18 mouse cellular contexts compared by ENCODE assay signal in the genomic region with DNA sequence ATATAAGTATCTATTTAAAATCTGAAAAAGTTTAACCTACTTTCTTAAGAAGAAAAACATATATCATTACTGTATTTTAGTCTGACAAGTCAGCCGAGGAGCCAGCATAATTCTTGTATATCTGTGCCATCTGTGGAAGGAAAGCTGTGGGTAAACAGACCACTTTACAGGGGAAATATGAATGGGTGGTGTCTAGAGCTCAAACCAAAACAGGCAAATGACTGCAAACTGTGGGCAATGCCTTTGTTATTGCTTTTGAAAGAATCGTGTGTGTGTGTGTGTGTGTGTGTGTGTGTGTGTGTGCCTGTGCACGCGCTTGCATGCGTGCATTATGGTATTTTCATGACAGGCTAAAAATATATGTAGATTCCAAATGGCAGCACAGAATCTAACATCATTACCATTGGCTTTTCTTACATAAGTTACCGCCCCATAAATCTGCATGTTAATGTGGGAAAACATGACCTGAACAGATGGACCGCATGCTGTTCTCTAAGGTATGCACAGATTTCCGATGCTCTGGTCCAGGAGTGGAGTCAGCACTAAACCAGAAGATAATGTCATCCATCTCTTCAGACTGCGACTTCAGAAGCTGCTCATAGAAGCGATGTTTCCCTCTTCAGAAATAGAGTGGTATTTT. TPM values are rescaled to one million over a fixed set of nuclear protein-coding genes. Genes with fewer than 3 reads are reported as not detected.
DNase-seq lines count a peak whose midpoint lies in the region; ATAC-seq lines count a peak whose summit lies in the region.
"Had no signal": no experiment of that assay in that cellular context is flagged by ENCODE, and none has a peak within 500 bp of the region (broad histone marks: within the 10 kb centered on the region; RNA-seq: fewer than 3 reads in every experiment).

No protein-coding gene starts in this region.

- no peak overlapping the region for H3K27ac ChIP-seq in forebrain, embryonic 15.5 days (replicated peaks)
- H3K27ac ChIP-seq in forebrain, embryonic 11.5 days (ENCODE audit: low read depth, low read length), result no peak overlapping the region
- no peak overlapping the region for H3K27ac ChIP-seq in midbrain, embryonic 11.5 days (ENCODE audit: low read depth, low read length)
- H3K27ac ChIP-seq in midbrain, embryonic 16.5 days (ENCODE audit: low read length), result no peak overlapping the region
- H3K27ac ChIP-seq: embryonic facial prominence, embryonic 12.5 days; heart, embryonic 15.5 days; hindbrain, embryonic 12.5 days had no signal

- peak; percentile 89 for ATAC-seq in forebrain, embryonic 15.5 days (replicated peaks)
- no peak for ATAC-seq in forebrain, embryonic 11.5 days (replicated peaks; ENCODE audit: low FRiP score)
- no peak for ATAC-seq in midbrain, embryonic 11.5 days (ENCODE audit: low FRiP score)
- no peak for ATAC-seq in midbrain, embryonic 16.5 days
- ATAC-seq: intestine, postnatal 0 days; liver, postnatal 0 days had no signal

- peaks cover 3% of the 10 kb centered on the region; the same call in 1 of the 2 replicates for H3K27me3 ChIP-seq in forebrain, embryonic 15.5 days
- no peaks in the 10 kb centered on the region for H3K27me3 ChIP-seq in forebrain, embryonic 11.5 days (ENCODE audit: control insufficient read depth, insufficient read depth, low read length)
- no peaks in the 10 kb centered on the region for H3K27me3 ChIP-seq in midbrain, embryonic 11.5 days (ENCODE audit: control insufficient read depth, insufficient read depth, low read length)
- no peaks in the 10 kb centered on the region for H3K27me3 ChIP-seq in midbrain, embryonic 16.5 days (ENCODE audit: control insufficient read depth, insufficient read depth, low read depth, low read length)
- H3K27me3 ChIP-seq: embryonic facial prominence, embryonic 12.5 days; heart, embryonic 15.5 days; hindbrain, embryonic 12.5 days had no signal

- no peak overlapping the region for H3K4me3 ChIP-seq in forebrain, embryonic 15.5 days
- no peak overlapping the region for H3K4me3 ChIP-seq in forebrain, embryonic 11.5 days (ENCODE audit: low read depth, low read length)
- no peak overlapping the region for H3K4me3 ChIP-seq in midbrain, embryonic 11.5 days (ENCODE audit: low read depth, low read length)
- no peak overlapping the region for H3K4me3 ChIP-seq in midbrain, embryonic 16.5 days (ENCODE audit: low read depth, low read length)
- H3K4me3 ChIP-seq: embryonic facial prominence, embryonic 12.5 days; heart, embryonic 15.5 days; hindbrain, embryonic 12.5 days; myocyte had no signal

- no peaks in the 10 kb centered on the region for H3K9me3 ChIP-seq in forebrain, embryonic 15.5 days
- H3K9me3 ChIP-seq in forebrain, embryonic 11.5 days (ENCODE audit: control insufficient read depth, low read length), result no peaks in the 10 kb centered on the region
- no peaks in the 10 kb centered on the region for H3K9me3 ChIP-seq in midbrain, embryonic 11.5 days (ENCODE audit: control insufficient read depth, low read length)
- H3K9me3 ChIP-seq in midbrain, embryonic 16.5 days (replicated peaks; ENCODE audit: control insufficient read depth, low read length, poor library complexity, severe bottlenecking), result no peaks in the 10 kb centered on the region
- H3K9me3 ChIP-seq: embryonic facial prominence, embryonic 12.5 days; heart, embryonic 15.5 days; hindbrain, embryonic 12.5 days had no signal

- H3K36me3 ChIP-seq in forebrain, embryonic 15.5 days, result no peaks in the 10 kb centered on the region
- no peaks in the 10 kb centered on the region for H3K36me3 ChIP-seq in forebrain, embryonic 11.5 days (ENCODE audit: control insufficient read depth, insufficient read depth, low read length)
- no peaks in the 10 kb centered on the region for H3K36me3 ChIP-seq in midbrain, embryonic 11.5 days (ENCODE audit: control insufficient read depth, insufficient read depth, low read length)
- no peaks in the 10 kb centered on the region for H3K36me3 ChIP-seq in midbrain, embryonic 16.5 days (ENCODE audit: control insufficient read depth, insufficient read depth, low read length)
- H3K36me3 ChIP-seq: embryonic facial prominence, embryonic 12.5 days; heart, embryonic 15.5 days; hindbrain, embryonic 12.5 days had no signal

- DNase-seq in forebrain, embryonic 11.5 days (ENCODE audit: low spot score), result no peak
- peak; percentile 44 for DNase-seq in midbrain, embryonic 11.5 days (ENCODE audit: low spot score, missing footprints)
- peak; percentile 87 for DNase-seq in cerebellum, adult 9-10 months
- peak; percentile 11 for DNase-seq in right cerebral cortex, postnatal 25 days
- no peak for DNase-seq in retina, embryonic 14.5 days (ENCODE audit: low spot score)
- DNase-seq in thymus, postnatal 10 days (ENCODE audit: low spot score in 2 of 2), result no peak
- DNase-seq: adrenal gland, adult 8-10 months; kidney, postnatal 14 days; liver, postnatal 0 days; thymus, postnatal 4 days had no signal

- H3K4me1 ChIP-seq in forebrain, embryonic 15.5 days, result peaks cover 19% of the 10 kb centered on the region; the same call in 1 of the 2 replicates
- H3K4me1 ChIP-seq in forebrain, embryonic 11.5 days (replicated peaks; ENCODE audit: control insufficient read depth, insufficient read depth, low read length), result no peaks in the 10 kb centered on the region
- no peaks in the 10 kb centered on the region for H3K4me1 ChIP-seq in midbrain, embryonic 11.5 days (ENCODE audit: control insufficient read depth, insufficient read depth, low read length)
- no peaks in the 10 kb centered on the region for H3K4me1 ChIP-seq in midbrain, embryonic 16.5 days (ENCODE audit: control insufficient read depth, insufficient read depth, low read length)
- H3K4me1 ChIP-seq: embryonic facial prominence, embryonic 12.5 days; heart, embryonic 15.5 days; hindbrain, embryonic 12.5 days had no signal

- 53% methylated on average over 10 of the region's 10 CpGs for WGBS in forebrain, embryonic 15.5 days
- 90% methylated on average over 10 of the region's 10 CpGs for WGBS in forebrain, embryonic 11.5 days
- 87% methylated on average over 10 of the region's 10 CpGs for WGBS in midbrain, embryonic 11.5 days
- 82% methylated on average over 10 of the region's 10 CpGs for WGBS in midbrain, embryonic 16.5 days

- H3K4me2 ChIP-seq in forebrain, embryonic 15.5 days (replicated peaks), result no peak overlapping the region
- no peak overlapping the region for H3K4me2 ChIP-seq in forebrain, embryonic 11.5 days (ENCODE audit: low read depth, low read length, severe bottlenecking)
- no peak overlapping the region for H3K4me2 ChIP-seq in midbrain, embryonic 11.5 days
- H3K4me2 ChIP-seq in midbrain, embryonic 16.5 days (ENCODE audit: low read length), result no peak overlapping the region
- H3K4me2 ChIP-seq: embryonic facial prominence, embryonic 12.5 days; heart, embryonic 15.5 days; hindbrain, embryonic 12.5 days had no signal

- H3K9ac ChIP-seq in forebrain, embryonic 15.5 days (replicated peaks), result no peak overlapping the region
- no peak overlapping the region for H3K9ac ChIP-seq in forebrain, embryonic 11.5 days (ENCODE audit: low read length)
- no peak overlapping the region for H3K9ac ChIP-seq in midbrain, embryonic 11.5 days (ENCODE audit: low read length)
- H3K9ac ChIP-seq in midbrain, embryonic 16.5 days (ENCODE audit: low read depth, low read length), result no peak overlapping the region
- H3K9ac ChIP-seq: embryonic facial prominence, embryonic 12.5 days; heart, embryonic 15.5 days; hindbrain, embryonic 12.5 days; liver, postnatal 0 days had no signal

RNA-seq across cellular contexts. Expression of a gene that starts 10.5 kb away (rescaled TPM):
- polyA plus RNA-seq in forebrain, embryonic 15.5 days (2015; fragmentation: Nextera tagmentation; extraction: Ambion mirVana), result 5.6 and 8.5 TPM in 2 replicates
- 7.5 and 8.5 TPM in 2 replicates for polyA plus RNA-seq in forebrain, embryonic 11.5 days (2014; fragmentation: Nextera tagmentation; extraction: Ambion mirVana)
- polyA plus RNA-seq in midbrain, embryonic 11.5 days (2014; fragmentation: Nextera tagmentation; extraction: Ambion mirVana), result 8.5 and 9.1 TPM in 2 replicates
- polyA plus RNA-seq in midbrain, embryonic 16.5 days (2015; fragmentation: Nextera tagmentation; extraction: Ambion mirVana), result 19.4 and 21.9 TPM in 2 replicates
- polyA plus RNA-seq: C2C12 had no signal

RNA-seq across cellular contexts. Expression of a gene that starts 14.4 kb away (rescaled TPM):
- 40.2 and 42.4 TPM in 2 replicates for polyA plus RNA-seq in forebrain, embryonic 15.5 days (2015; fragmentation: Nextera tagmentation; extraction: Ambion mirVana)
- polyA plus RNA-seq in forebrain, embryonic 11.5 days (2014; fragmentation: Nextera tagmentation; extraction: Ambion mirVana), result 64.2 and 74.7 TPM in 2 replicates
- polyA plus RNA-seq in midbrain, embryonic 11.5 days (2014; fragmentation: Nextera tagmentation; extraction: Ambion mirVana), result 77.8 and 79.9 TPM in 2 replicates
- polyA plus RNA-seq in midbrain, embryonic 16.5 days (2015; fragmentation: Nextera tagmentation; extraction: Ambion mirVana), result 62.0 and 65.1 TPM in 2 replicates

RNA-seq across cellular contexts. Expression of a gene that starts 37.2 kb away (rescaled TPM):
- polyA plus RNA-seq in forebrain, embryonic 15.5 days (2015; fragmentation: Nextera tagmentation; extraction: Ambion mirVana), result 36.0 and 42.1 TPM in 2 replicates
- polyA plus RNA-seq in forebrain, embryonic 11.5 days (2014; fragmentation: Nextera tagmentation; extraction: Ambion mirVana), result 57.8 and 63.0 TPM in 2 replicates
- 57.1 and 64.3 TPM in 2 replicates for polyA plus RNA-seq in midbrain, embryonic 11.5 days (2014; fragmentation: Nextera tagmentation; extraction: Ambion mirVana)
- polyA plus RNA-seq in midbrain, embryonic 16.5 days (2015; fragmentation: Nextera tagmentation; extraction: Ambion mirVana), result 26.5 and 32.8 TPM in 2 replicates

Comparison
In these comparisons a context has a peak if more than half of its experiments do, and no peak if none do; other contexts are left out.
1. DNase-seq: peak in midbrain, embryonic 11.5 days (single experiment), cerebellum, adult 9-10 months (single experiment) and right cerebral cortex, postnatal 25 days (single experiment); none in forebrain, embryonic 11.5 days (single experiment), retina, embryonic 14.5 days (single experiment) and thymus, postnatal 10 days (0 of 2).